Mouse (Mus musculus): ENCODE results near the gene Insr.
A peak's percentile ranks its signal among the peaks of the same experiment; 100 is the strongest.
"Not testable (repeated sequence)": the region's sequence is repeated elsewhere in the genome, so short reads cannot be mapped to it uniquely, and the experiment has no call there.

Insr gene

GRCm38 (mm10) chr8:3278934-3279720 lies at the start of gene Insr:
Gene Insr, minus strand, starts transcription at chr8:3279617.
- peak; percentile 97 for DNase-seq (ENCODE audit: inconsistent ontology term)

- DNase-seq (ENCODE audit: inconsistent ontology term): no peak
Observed at GRCm38 (mm10) chr8:3327538-3328245, 48.3 kb upstream of the Insr start.

DNA sequence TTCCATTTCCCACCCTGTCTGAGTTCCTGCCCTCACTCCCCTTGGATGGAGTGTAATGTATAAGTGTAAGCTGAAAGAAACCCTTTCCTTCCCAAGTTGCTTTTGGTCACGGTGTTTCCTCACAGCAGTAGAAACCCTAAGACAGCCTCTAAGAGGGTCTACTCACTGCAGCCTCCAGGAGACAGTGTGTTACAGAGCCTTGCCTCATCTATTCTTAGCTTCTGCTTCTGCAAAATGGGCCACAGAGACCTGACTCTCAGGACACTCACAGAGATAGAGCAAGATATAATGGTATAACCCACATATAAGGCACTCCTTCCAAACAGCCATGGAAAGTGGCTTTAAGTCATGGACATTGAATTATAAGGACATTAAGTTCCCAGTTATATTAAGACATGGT lies 47.6 kb upstream of the Insr start:
- DNase-seq (ENCODE audit: inconsistent ontology term): no peak

DNA sequence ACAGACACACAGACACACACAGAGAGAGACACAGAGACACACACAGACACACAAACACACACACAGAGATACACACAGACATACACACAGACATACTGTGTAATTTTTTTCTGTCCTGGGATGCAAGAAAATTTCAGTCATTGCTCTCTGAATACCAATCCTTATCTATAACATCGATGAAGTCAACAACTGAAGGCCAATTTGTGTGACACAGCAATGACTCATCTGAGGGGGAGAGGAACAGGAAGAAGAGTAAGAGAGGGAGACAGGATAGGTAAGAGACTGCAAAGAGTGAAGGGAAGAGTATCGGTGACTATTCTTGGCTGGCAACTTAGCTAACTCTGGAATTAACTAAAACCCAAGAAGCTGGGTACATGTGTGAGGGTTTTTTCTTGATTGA lies 44.8 kb upstream of the Insr start:
- DNase-seq (ENCODE audit: inconsistent ontology term): no peak

- DNase-seq (ENCODE audit: inconsistent ontology term): not testable (repeated sequence)
Observed at GRCm38 (mm10) chr8:3319267-3319666, 39.9 kb upstream of the Insr start.

DNA sequence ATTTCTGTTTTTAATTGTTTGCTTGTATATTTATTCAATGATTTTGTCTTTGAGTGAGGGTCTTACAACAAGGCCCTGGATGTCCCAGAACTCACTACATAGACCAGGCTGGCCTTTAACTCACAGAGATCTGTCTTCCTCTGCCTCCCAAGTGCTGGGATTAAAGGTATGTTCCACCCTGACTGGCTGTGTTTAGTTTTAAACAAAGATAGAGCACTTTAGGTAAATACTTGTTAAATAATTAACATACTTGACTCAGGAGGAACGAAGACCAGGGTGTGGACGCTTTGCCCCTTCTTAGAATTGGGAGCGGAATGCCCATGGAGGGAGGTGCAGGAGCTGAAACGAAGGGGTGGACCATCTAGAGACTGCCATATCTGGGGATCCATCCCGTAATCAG lies 37.2 kb upstream of the Insr start:
- DNase-seq (ENCODE audit: inconsistent ontology term): no peak

DNA sequence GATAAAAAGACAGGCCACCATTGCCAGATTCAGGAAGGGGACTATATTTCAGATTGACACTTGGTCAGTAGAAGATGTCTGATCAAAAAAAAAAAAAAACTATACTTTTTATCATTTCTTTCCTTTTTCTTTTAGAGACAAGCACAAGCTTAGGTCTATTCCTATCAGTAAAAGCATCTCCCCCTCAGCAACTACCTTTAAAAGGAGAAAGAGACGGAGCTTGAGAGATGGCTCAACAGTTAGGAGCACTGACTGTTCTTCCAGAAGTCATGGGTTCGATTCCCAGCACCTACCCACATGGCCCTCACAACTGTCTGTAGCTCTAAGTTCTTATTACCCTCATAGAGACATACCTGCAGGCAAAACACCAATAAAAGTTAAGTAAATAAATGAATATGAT lies 34.9 kb upstream of the Insr start:
- DNase-seq (ENCODE audit: inconsistent ontology term): no peak

GRCm38 (mm10) chr8:3313843-3314242 lies 34.4 kb upstream of the Insr start:
- DNase-seq (ENCODE audit: inconsistent ontology term): no peak

DNA sequence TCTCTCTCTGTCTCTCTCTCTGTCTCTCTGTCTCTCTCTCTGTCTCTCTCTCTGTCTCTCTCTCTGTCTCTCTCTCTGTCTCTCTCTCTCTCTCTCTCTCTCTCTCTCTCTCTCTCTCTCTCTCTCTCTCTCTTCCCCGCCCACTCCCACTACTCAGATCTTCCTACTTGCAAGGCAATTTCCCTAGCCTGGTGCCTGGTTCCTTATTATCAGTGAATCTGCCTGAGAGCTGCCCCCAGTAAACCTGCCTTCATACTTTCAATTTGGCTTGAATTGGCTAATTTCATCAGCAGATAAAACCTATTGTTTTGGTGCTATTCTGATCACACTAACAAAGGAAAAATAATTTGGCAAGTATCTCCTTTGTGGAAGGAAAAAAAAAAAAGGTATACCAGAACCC lies 34.0 kb upstream of the Insr start:
- not testable (repeated sequence) for DNase-seq (ENCODE audit: inconsistent ontology term)

GRCm38 (mm10) chr8:3311482-3311881 lies 32.1 kb upstream of the Insr start:
- no peak for DNase-seq (ENCODE audit: inconsistent ontology term)

DNA sequence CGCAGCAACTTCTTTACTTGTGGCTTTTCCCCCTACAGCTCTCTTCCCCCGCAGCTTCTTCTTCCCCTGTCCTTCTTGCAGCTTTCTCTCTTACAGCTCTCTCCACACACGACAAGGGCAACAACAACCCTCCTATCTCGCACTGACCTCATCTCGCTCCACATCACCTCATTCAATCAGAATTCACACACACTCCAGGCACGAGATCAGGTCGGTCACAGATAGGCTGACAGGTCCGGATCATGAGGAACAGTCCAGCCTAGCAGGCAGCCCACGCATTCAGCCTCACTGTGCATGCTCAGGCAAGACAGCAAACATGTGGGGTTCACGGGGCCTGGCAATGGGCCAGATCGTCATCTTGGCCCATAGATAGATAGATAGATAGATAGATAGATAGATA lies 30.2 kb upstream of the Insr start:
- DNase-seq (ENCODE audit: inconsistent ontology term): no peak

- not testable (repeated sequence) for DNase-seq (ENCODE audit: inconsistent ontology term)
Observed at GRCm38 (mm10) chr8:3308205-3308800, 28.9 kb upstream of the Insr start.

DNA sequence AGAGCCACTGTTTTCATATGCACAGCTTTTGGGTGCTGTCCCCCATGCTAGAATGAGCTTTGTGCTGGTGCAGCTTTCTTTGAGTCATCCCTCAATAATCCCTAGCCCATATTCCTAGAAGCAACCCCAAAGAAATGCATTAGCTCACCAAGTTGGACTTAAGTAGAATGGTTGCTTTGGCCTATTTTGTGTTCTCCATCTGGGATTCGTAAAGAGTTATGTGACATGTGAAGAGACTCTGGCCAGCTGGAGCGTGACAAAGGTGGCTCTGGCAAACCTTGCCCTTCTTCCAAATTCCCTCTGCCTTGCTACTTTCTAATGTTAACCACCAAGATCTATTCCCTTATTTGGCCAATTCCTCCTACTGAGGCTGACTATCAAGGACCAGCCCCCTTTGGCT lies 22.7 kb upstream of the Insr start:
- peak; percentile 64 for DNase-seq (ENCODE audit: inconsistent ontology term)

DNA sequence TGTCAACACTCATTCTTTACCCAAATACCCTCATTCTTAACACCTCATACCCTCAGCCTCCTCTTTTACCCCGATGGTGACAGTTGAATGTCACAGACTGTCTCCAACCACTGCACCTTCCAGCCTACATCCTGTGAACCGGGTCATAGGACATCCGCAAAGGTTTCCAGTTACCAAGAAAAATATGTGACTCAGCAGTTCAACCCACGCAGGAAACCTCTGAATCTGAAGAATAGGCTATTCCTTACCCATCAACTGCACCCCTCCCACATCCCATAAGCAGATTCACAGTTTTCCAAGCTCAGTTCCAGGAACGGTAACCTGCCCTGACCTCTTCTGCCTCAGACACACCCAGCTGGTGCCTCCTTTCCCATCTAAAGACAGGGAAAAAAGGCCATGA lies 19.9 kb upstream of the Insr start:
- no peak for DNase-seq (ENCODE audit: inconsistent ontology term)

DNA sequence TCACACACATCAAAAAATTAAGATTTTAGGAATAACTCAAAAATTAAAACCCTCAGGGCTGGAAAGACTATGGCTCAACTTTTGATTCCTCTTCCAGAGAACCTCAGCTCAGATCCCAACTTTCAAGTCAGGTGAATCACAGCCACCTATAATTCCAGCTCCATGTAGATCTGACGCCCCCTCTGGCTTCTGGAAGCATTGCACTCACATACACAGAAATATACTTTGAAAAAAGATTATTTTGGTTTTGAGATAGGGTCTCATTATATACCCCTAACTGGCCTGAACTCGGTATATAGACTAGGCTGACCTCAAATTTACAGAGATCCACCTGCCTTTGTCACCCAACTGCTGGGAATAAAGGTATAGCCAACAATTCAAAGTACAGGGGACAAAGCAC lies 6.4 kb upstream of the Insr start:
- no peak for DNase-seq (ENCODE audit: inconsistent ontology term)

DNA sequence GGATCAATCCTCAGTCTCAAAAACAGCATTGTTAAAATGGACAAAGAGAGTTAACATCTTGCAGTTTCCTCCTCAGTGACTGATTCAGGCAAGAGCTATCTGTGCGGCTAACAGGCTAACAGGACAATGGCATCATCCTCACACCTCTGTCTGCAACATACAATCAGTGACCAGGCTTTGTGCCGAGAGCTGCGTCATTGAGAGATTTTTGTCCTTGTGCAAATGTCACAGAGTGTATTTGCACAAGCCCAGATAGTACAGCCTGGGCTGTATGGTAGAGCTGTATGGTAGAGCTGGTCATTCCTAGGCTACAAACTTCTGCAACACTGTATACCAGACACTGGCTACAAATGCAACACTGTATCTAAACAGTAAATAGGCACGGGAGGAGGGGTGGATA lies 5.2 kb upstream of the Insr start:
- no peak for DNase-seq (ENCODE audit: inconsistent ontology term)

DNA sequence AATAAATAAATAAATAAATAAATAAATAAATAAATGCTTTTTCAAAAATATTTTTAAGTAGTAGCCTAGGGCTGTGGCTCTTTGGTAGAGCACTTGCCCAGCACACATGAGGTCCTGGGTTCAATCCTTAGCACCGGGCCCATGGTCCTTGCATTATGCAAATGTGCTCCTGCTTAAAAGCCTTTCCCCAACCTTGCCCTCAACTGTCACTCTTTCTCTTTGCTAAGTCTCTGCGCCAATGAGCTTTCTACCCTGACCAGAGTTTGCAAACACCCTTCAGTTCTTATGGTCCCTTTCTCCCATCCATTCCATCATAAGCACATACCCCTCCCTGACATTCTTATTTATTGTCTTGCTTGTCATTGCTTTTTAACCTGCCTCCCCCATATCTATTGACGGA lies 1.9 kb upstream of the Insr start:
- no peak for DNase-seq (ENCODE audit: inconsistent ontology term)

DNA sequence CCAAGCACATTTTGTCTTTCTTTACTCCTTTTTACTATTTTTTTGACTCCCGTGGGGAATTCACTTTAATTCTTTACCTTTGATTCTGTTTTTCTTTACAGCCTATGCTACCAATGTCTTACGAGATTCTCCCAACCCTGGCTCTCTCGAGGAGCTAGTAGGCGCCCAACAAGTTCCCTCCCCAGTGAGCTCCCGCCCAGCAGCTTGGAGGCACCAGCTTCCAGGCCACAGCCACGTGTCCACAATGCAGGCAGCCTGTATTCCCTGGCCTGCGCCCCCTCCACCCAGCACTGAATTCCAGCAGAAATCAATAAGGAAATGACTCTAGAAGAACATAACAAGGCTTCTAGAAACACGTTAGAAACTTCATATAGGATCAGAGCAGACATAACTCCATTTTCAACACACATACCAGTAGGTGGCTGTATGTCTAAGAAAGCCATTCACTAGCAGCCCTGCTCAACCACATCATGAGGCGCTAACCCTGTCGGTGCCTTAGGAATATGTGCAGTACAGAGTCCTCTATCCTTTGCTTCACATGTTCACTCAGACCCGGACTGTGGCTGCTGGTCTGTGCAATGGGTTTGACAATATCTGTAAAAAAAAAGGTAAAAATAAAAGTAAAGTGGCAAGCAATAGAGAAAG lies 971 bp upstream of the Insr start:
- DNase-seq (ENCODE audit: inconsistent ontology term): peak; percentile 25

GRCm38 (mm10) chr8:3279721-3280077 lies 282 bp upstream of the Insr start:
- DNase-seq (ENCODE audit: inconsistent ontology term): no peak

GRCm38 (mm10) chr8:3278181-3278820 lies 1.1 kb downstream of the Insr start:
- DNase-seq (ENCODE audit: inconsistent ontology term): peak; percentile 68

DNA sequence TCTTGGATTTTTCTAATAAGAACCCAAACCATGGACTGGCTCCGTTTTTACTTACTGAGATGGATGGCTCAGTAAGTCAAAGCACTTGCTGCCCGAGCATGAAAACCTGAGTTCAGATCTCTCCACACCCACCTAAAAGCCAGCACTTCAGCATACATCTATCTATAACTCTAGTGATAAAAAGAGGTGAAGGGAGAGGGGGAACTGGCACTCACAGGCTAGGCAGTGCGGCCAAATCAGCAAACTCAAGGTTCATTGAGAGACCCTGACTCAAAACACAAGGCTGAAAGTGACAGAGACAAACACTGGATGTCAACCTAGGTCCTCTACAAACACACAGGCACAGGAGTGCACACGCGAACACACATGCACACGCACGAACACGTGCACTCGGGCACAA lies 2.2 kb downstream of the Insr start:
- DNase-seq (ENCODE audit: inconsistent ontology term): no peak

- DNase-seq (ENCODE audit: inconsistent ontology term): no peak
Observed at GRCm38 (mm10) chr8:3276009-3276408, 3.4 kb downstream of the Insr start.

Measured in Muller cell, postnatal 12 days (primary cell).